Comparison of ENCODE assay signal across 14 mouse cellular contexts in the genomic region with DNA sequence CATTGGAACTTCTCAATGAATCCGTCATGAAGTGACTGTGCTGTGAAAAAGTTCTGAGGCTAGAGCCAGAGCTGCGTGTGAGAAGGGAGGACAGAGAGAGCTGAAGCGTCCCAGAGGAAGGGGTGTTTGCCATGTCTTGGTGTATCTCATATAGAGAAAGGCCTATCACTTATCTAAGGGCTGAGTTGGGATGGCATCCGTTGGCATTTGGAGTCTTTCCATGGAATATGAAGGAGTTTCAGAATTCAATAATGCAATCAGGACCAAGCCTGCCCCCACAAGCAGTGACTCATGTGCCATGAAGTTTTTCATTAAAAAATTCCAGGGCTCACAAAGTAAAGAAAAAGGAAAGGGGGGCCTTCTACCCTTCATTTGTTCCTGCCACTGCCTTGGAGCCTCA.
"Had no signal": no experiment of that assay in that cellular context is flagged by ENCODE, and none has a peak within 500 bp of the region (broad histone marks: within the 10 kb centered on the region; RNA-seq: fewer than 3 reads in every experiment).

No protein-coding gene starts in this region.

- H3K4me1 ChIP-seq: intestine, embryonic 15.5 days; limb, embryonic 15.5 days; liver, embryonic 12.5 days; megakaryocyte, embryonic 14.5 days; stomach, embryonic 15.5 days had no signal

- H3K27me3 ChIP-seq: intestine, embryonic 15.5 days; limb, embryonic 15.5 days; liver, embryonic 12.5 days; megakaryocyte, embryonic 14.5 days; midbrain, embryonic 15.5 days; neural tube, embryonic 12.5 days; stomach, embryonic 15.5 days had no signal

- H3K36me3 ChIP-seq: intestine, embryonic 15.5 days; limb, embryonic 15.5 days; liver, embryonic 12.5 days; midbrain, embryonic 15.5 days; neural tube, embryonic 12.5 days; stomach, embryonic 15.5 days had no signal

- H3K4me2 ChIP-seq: intestine, embryonic 15.5 days; limb, embryonic 15.5 days; liver, embryonic 12.5 days; lung, embryonic 14.5 days; midbrain, embryonic 11.5 days; midbrain, embryonic 15.5 days; neural tube, embryonic 12.5 days; stomach, embryonic 15.5 days had no signal

- H3K4me3 ChIP-seq: intestine, embryonic 15.5 days; limb, embryonic 15.5 days; liver, embryonic 12.5 days; megakaryocyte, embryonic 14.5 days; midbrain, embryonic 15.5 days; neural tube, embryonic 12.5 days; stomach, embryonic 15.5 days had no signal

- H3K9ac ChIP-seq: intestine, embryonic 15.5 days; limb, embryonic 15.5 days; liver, embryonic 12.5 days; lung, embryonic 14.5 days; midbrain, embryonic 15.5 days; neural tube, embryonic 12.5 days; stomach, embryonic 15.5 days had no signal

- H3K9me3 ChIP-seq: intestine, embryonic 15.5 days; limb, embryonic 15.5 days; liver, embryonic 12.5 days; megakaryocyte, embryonic 14.5 days; midbrain, embryonic 15.5 days; neural tube, embryonic 12.5 days; stomach, embryonic 15.5 days had no signal

- DNase-seq: lung, embryonic 14.5 days; lung, postnatal 10 days; thymus, adult 2 months; thymus, postnatal 25 days had no signal

- H3K27ac ChIP-seq: intestine, embryonic 15.5 days; kidney, postnatal 0 days; limb, embryonic 15.5 days; liver, embryonic 12.5 days; macrophage; midbrain, embryonic 15.5 days; neural tube, embryonic 12.5 days; stomach, embryonic 15.5 days had no signal

- ATAC-seq: intestine, embryonic 15.5 days; liver, embryonic 12.5 days; midbrain, embryonic 15.5 days had no signal
